Mouse (Mus musculus): ENCODE measurements around the gene Polr3gl. TPM values are rescaled to one million over a fixed set of nuclear protein-coding genes. Genes with fewer than 3 reads are reported as not detected.
A peak's percentile ranks its signal among the peaks of the same experiment; 100 is the strongest.
"Not testable (repeated sequence)": the region's sequence is repeated elsewhere in the genome, so short reads cannot be mapped to it uniquely, and the experiment has no call there.

Polr3gl gene
- polyA plus RNA-seq, 1 experiment from 2014 or later = 18.5 TPM

GRCm38 (mm10) chr3:96623201-96623600 is 29.2 kb upstream of the Polr3gl start:
- 94% methylated on average over 4 of the region's 4 CpGs for WGBS
- Histone ChIP-seq H3K9me3 (ENCODE audit: control insufficient read depth, low read length) (no peaks in the 10 kb centered on the region), H3K27ac (no peak overlapping the region), H3K4me1 (replicated peaks; ENCODE audit: control insufficient read depth, insufficient read depth, low read length) (no peaks in the 10 kb centered on the region), H3K36me3 (replicated peaks; ENCODE audit: control insufficient read depth, insufficient read depth) (peaks cover 80% of the 10 kb centered on the region), H3K4me2 (replicated peaks) (no peak overlapping the region), H3K9ac (no peak overlapping the region), H3K4me3 (replicated peaks; ENCODE audit: low read length) (no peak overlapping the region), H3K27me3 (ENCODE audit: control insufficient read depth, insufficient read depth, low read length) (no peaks in the 10 kb centered on the region)
- DNase-seq (ENCODE audit: low spot score) (no peak), ATAC-seq (ENCODE audit: low FRiP score) (no peak)

DNA sequence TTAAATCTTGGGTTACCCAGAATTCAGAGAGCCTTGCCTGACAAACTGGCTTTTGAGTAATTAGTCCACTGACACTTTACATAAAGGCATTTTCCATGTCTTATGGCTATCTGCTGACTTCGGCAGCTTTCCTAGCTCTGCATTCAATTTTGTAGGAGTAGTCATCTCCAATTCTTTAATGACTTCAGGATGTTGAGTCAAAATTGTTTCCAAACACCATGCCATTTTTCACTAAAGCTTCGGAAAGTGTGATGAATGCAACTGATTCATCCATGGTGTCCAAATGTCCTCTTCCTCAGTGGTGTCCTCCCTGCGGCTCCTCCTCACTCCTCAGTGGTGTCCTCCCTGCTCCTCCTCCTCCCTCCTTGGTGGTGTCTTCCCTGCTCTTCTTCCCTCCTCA is 24.0 kb upstream of the Polr3gl start:
- 91% methylated on average over 3 of the region's 3 CpGs for WGBS
- Histone ChIP-seq H3K27ac (no peak overlapping the region), H3K36me3 (replicated peaks; ENCODE audit: control insufficient read depth, insufficient read depth) (peaks cover 80% of the 10 kb centered on the region), H3K9me3 (ENCODE audit: control insufficient read depth, low read length) (no peaks in the 10 kb centered on the region), H3K4me2 (replicated peaks) (no peak overlapping the region), H3K27me3 (ENCODE audit: control insufficient read depth, insufficient read depth, low read length) (no peaks in the 10 kb centered on the region), H3K9ac (no peak overlapping the region), H3K4me3 (replicated peaks; ENCODE audit: low read length) (no peak overlapping the region), H3K4me1 (replicated peaks; ENCODE audit: control insufficient read depth, insufficient read depth, low read length) (no peaks in the 10 kb centered on the region)
- DNase-seq (ENCODE audit: low spot score) = no peak
- no peak for ATAC-seq (ENCODE audit: low FRiP score)

DNA sequence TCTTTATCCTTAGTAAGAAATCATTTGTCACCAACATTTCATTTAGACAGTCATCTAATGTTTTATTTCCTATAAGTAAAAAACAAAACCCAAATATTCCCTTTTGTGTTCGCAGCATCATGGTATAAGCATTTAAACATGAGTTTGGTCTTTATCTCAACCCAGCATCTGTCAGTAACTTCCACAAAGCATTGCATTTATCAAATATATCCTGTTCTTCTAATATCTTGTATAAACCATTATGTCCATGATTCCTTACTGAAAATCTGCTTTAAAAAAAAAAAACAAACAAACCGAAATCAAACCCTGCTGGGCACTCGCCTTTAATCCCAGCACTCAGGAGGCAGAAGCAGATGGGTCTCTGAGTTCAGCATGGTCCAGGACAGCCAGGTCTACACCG is 12.6 kb upstream of the Polr3gl start:
- Histone ChIP-seq H3K27me3 (ENCODE audit: control insufficient read depth, insufficient read depth, low read length) (no peaks in the 10 kb centered on the region), H3K4me1 (replicated peaks; ENCODE audit: control insufficient read depth, insufficient read depth, low read length) (peaks cover 33% of the 10 kb centered on the region), H3K27ac (no peak overlapping the region), H3K4me3 (replicated peaks; ENCODE audit: low read length) (no peak overlapping the region), H3K9ac (no peak overlapping the region), H3K4me2 (replicated peaks) (no peak overlapping the region), H3K36me3 (replicated peaks; ENCODE audit: control insufficient read depth, insufficient read depth) (0 out of 2 replicates have a peak, but pooled peaks cover 6% of the 10 kb centered on the region), H3K9me3 (ENCODE audit: control insufficient read depth, low read length) (no peaks in the 10 kb centered on the region)
- DNase-seq (ENCODE audit: low spot score) = no peak
- 92% methylated on average over 4 of the region's 4 CpGs for WGBS
- no peak for ATAC-seq (ENCODE audit: low FRiP score)

GRCm38 (mm10) chr3:96606007-96606406 is 12.0 kb upstream of the Polr3gl start:
- peaks cover 33% of the 10 kb centered on the region for H3K4me1 ChIP-seq (replicated peaks; ENCODE audit: control insufficient read depth, insufficient read depth, low read length)
- not testable (repeated sequence) for H3K4me2 ChIP-seq (replicated peaks); H3K36me3 ChIP-seq (replicated peaks; ENCODE audit: control insufficient read depth, insufficient read depth); H3K27me3 ChIP-seq (ENCODE audit: control insufficient read depth, insufficient read depth, low read length); ATAC-seq (ENCODE audit: low FRiP score); H3K27ac ChIP-seq; DNase-seq (ENCODE audit: low spot score); H3K4me3 ChIP-seq (replicated peaks; ENCODE audit: low read length); H3K9me3 ChIP-seq (ENCODE audit: control insufficient read depth, low read length); H3K9ac ChIP-seq
- WGBS = 90% methylated on average over 3 of the region's 4 CpGs

GRCm38 (mm10) chr3:96603311-96603710 is 9.3 kb upstream of the Polr3gl start:
- Histone ChIP-seq H3K27me3 (ENCODE audit: control insufficient read depth, insufficient read depth, low read length) (no peaks in the 10 kb centered on the region), H3K4me3 (replicated peaks; ENCODE audit: low read length) (peak overlapping the region; percentile 76), H3K27ac (peak overlapping the region; percentile 91), H3K9ac (peak overlapping the region; percentile 81), H3K9me3 (ENCODE audit: control insufficient read depth, low read length) (no peaks in the 10 kb centered on the region), H3K4me2 (replicated peaks) (peak overlapping the region; percentile 61), H3K4me1 (replicated peaks; ENCODE audit: control insufficient read depth, insufficient read depth, low read length) (peaks cover 47% of the 10 kb centered on the region), H3K36me3 (replicated peaks; ENCODE audit: control insufficient read depth, insufficient read depth) (no peaks in the 10 kb centered on the region)
- no peak for ATAC-seq (ENCODE audit: low FRiP score)
- 31% methylated on average over 5 of the region's 5 CpGs for WGBS
- DNase-seq (ENCODE audit: low spot score) = peak; percentile 59

DNA sequence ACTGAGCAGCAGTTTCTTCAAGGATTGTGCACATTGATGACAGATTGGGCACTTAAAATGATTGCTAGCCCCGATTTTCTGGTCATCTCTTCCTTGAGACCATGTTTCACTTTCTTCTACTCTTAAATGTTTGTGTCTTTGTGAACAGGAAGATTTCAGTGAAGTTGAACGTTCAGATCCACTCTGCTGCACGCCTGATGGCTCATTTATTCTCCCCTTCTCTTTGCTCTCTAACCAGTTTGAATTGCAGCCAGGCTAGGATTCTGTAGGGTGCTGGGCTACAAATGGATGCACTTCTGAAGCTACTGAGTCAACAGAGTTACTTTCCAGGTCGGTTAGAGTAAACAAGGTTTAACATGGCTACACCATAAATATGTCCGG is 8.7 kb upstream of the Polr3gl start:
- Histone ChIP-seq H3K4me1 (replicated peaks; ENCODE audit: control insufficient read depth, insufficient read depth, low read length) (peaks cover 47% of the 10 kb centered on the region), H3K9ac (peak overlapping the region; percentile 81), H3K9me3 (ENCODE audit: control insufficient read depth, low read length) (no peaks in the 10 kb centered on the region), H3K27me3 (ENCODE audit: control insufficient read depth, insufficient read depth, low read length) (no peaks in the 10 kb centered on the region), H3K4me3 (replicated peaks; ENCODE audit: low read length) (peak overlapping the region; percentile 76), H3K27ac (peak overlapping the region; percentile 91), H3K4me2 (replicated peaks) (peak overlapping the region; percentile 61), H3K36me3 (replicated peaks; ENCODE audit: control insufficient read depth, insufficient read depth) (no peaks in the 10 kb centered on the region)
- no peak for DNase-seq (ENCODE audit: low spot score)
- 21% methylated on average over 5 of the region's 5 CpGs for WGBS
- ATAC-seq (ENCODE audit: low FRiP score) = no peak

DNA sequence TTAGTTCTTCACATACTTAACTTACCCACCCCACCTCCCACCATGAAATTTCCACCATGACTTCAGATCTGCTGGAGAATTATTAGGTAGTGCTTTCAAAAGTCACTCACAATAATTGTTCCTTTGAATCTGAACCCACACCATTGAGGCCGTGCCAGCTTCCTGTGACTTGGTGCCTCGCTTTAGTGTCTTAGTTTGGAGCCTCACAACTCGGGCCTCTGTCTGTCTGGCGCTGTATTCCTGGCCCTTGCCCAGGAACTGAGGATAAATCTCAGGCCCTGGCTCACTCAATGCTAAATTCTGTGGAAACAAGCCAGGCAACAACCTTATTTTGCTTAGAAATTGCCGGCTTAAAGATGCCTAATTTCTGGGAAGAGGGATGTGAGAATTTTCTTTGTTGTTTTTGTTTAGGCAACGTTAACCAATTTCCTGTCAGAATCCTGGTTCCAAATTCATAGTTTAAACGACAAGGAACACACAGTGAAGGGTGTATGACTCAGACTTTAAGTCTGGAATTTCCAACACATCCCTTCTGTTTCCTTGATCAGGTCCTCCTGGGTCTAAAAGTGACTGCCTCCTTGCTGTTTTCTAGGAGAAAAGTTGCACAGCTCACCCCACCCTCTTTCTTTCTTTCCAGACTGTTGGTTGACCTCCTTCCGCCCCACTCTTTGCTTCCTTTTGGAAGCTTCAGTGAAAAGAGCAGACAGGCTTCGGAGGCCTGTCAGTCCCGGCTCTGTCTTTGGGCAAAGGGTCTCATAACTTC is 8.1 kb upstream of the Polr3gl start:
- Histone ChIP-seq H3K36me3 (replicated peaks; ENCODE audit: control insufficient read depth, insufficient read depth) (no peaks in the 10 kb centered on the region), H3K4me1 (replicated peaks; ENCODE audit: control insufficient read depth, insufficient read depth, low read length) (peaks cover 51% of the 10 kb centered on the region), H3K9ac (peak overlapping the region; percentile 81), H3K9me3 (ENCODE audit: control insufficient read depth, low read length) (no peaks in the 10 kb centered on the region), H3K27ac (peak overlapping the region; percentile 91), H3K4me3 (replicated peaks; ENCODE audit: low read length) (peak overlapping the region; percentile 76), H3K27me3 (ENCODE audit: control insufficient read depth, insufficient read depth, low read length) (no peaks in the 10 kb centered on the region), H3K4me2 (replicated peaks) (peak overlapping the region; percentile 61)
- WGBS = 10% methylated on average over 10 of the region's 10 CpGs
- DNase-seq (ENCODE audit: low spot score) (peak; percentile 46), ATAC-seq (ENCODE audit: low FRiP score) (no peak)

GRCm38 (mm10) chr3:96601251-96601787 is 7.3 kb upstream of the Polr3gl start:
- under 1% methylated on average over 33 of the region's 40 CpGs for WGBS
- Histone ChIP-seq H3K4me2 (replicated peaks) (peak overlapping the region; percentile 61), H3K27me3 (ENCODE audit: control insufficient read depth, insufficient read depth, low read length) (no peaks in the 10 kb centered on the region), H3K27ac (peak overlapping the region; percentile 91), H3K4me1 (replicated peaks; ENCODE audit: control insufficient read depth, insufficient read depth, low read length) (peaks cover 59% of the 10 kb centered on the region), H3K9ac (peak overlapping the region; percentile 81), H3K9me3 (ENCODE audit: control insufficient read depth, low read length) (no peaks in the 10 kb centered on the region), H3K36me3 (replicated peaks; ENCODE audit: control insufficient read depth, insufficient read depth) (no peaks in the 10 kb centered on the region), H3K4me3 (replicated peaks; ENCODE audit: low read length) (peak overlapping the region; percentile 76)
- DNase-seq (ENCODE audit: low spot score) (peak; percentile 76), ATAC-seq (ENCODE audit: low FRiP score) (peak; percentile 61)

GRCm38 (mm10) chr3:96600639-96601250 is 6.8 kb upstream of the Polr3gl start, which contains the start of gene Lix1l:
TSS of gene Lix1l (plus strand) at chr3:96601149.
- WGBS = under 1% methylated on average over 27 of the region's 27 CpGs
- peak; percentile 94 for ATAC-seq (ENCODE audit: low FRiP score)

More at GRCm38 (mm10) chr3:96600639-96601250, 6.8 kb upstream of the Polr3gl start, which contains the start of gene Lix1l:
- H3K4me2 ChIP-seq (replicated peaks) = peak within 1 kb of the TSS; percentile 61
- peak; percentile 89 for DNase-seq (ENCODE audit: low spot score)
- H3K36me3 ChIP-seq (replicated peaks; ENCODE audit: control insufficient read depth, insufficient read depth) = no peaks in the 10 kb centered on the region
- no peaks in the 10 kb centered on the region for H3K9me3 ChIP-seq (ENCODE audit: control insufficient read depth, low read length)
- peaks cover 65% of the 10 kb centered on the region for H3K4me1 ChIP-seq (replicated peaks; ENCODE audit: control insufficient read depth, insufficient read depth, low read length)
- H3K9ac ChIP-seq = peak within 1 kb of the TSS; percentile 81
- H3K27me3 ChIP-seq (ENCODE audit: control insufficient read depth, insufficient read depth, low read length) = no peaks in the 10 kb centered on the region
- H3K27ac ChIP-seq = peak within 1 kb of the TSS; percentile 91
- H3K4me3 ChIP-seq (replicated peaks; ENCODE audit: low read length) = peak within 1 kb of the TSS; percentile 76
